Mouse (Mus musculus) left cerebral cortex, postnatal 4 days (tissue): Measurements from ENCODE around the gene Eri2. TPM values are rescaled to one million over a fixed set of nuclear protein-coding genes. Genes with fewer than 3 reads are reported as not detected.
A peak's percentile ranks its signal among the peaks of the same experiment; 100 is the strongest.

Source experiments
- DNase-seq: peaks from one replicate; pipeline ENCODE4 v3.0.0-alpha.2; 2022
- intact Hi-C: fragments of 180-260 bp; cut with DNase I; formaldehyde crosslinking; loops from one replicate; pipeline ENCODE4 v1.15.1; 2025
- total RNA-seq, 2 experiments: library from RNA; stranded (reverse); gene quantifications; 2 replicates each; pipeline ENCODE4 v1.2.3; 2021

Gene Eri2
- 10 to 100 TPM in 1 of 2 experiments, 1 to 10 TPM in 1; 9.2 to 10.2 TPM for total RNA-seq

GRCm38 (mm10) chr7:119793586-119794250 lies at the start of gene Eri2, which contains the start of gene Rexo5:
Gene Eri2 (minus strand): TSS chr7:119794058.
Gene Rexo5 (plus strand): TSS chr7:119794006.
- intact Hi-C loops, result no loop called here

GRCm38 (mm10) chr7:119841820-119842449 lies 48.1 kb upstream of the Eri2 start:
- intact Hi-C loops, result loop anchor here (10.0 kb wide), 3 partner anchors 263 to 483 kb away; partner anchors contain the start of genes Abca14, Abca15, Crym and Tmem159
- DNase-seq, result no peak

More at GRCm38 (mm10) chr7:119793586-119794250, at the start of gene Eri2, which contains the start of gene Rexo5:
- DNase-seq, result peak; percentile 90

GRCm38 (mm10) chr7:119835996-119836777 lies 42.3 kb upstream of the Eri2 start:
- intact Hi-C loops, result no loop called here
- DNase-seq, result no peak

GRCm38 (mm10) chr7:119835371-119835770 lies 41.5 kb upstream of the Eri2 start:
- intact Hi-C loops, result no loop called here
- DNase-seq, result no peak

- no peak for DNase-seq
- intact Hi-C loops, result no loop called here
These were observed 14.9 kb upstream of the Eri2 start for GRCm38 (mm10) chr7:119808723-119809122.

- no peak for DNase-seq
- intact Hi-C loops, result no loop called here
These were observed 13.5 kb upstream of the Eri2 start for GRCm38 (mm10) chr7:119807396-119807795.

GRCm38 (mm10) chr7:119800991-119801390 lies 7.1 kb upstream of the Eri2 start:
- intact Hi-C loops, result no loop called here
- DNase-seq, result no peak

GRCm38 (mm10) chr7:119800488-119800887 lies 6.6 kb upstream of the Eri2 start:
- intact Hi-C loops, result no loop called here

GRCm38 (mm10) chr7:119795311-119795710 lies 1.5 kb upstream of the Eri2 start:
- intact Hi-C loops, result no loop called here
- no peak for DNase-seq

More at GRCm38 (mm10) chr7:119800488-119800887, 6.6 kb upstream of the Eri2 start:
- no peak for DNase-seq

- intact Hi-C loops, result no loop called here
- DNase-seq, result no peak
These were observed 387 bp upstream of the Eri2 start for GRCm38 (mm10) chr7:119794251-119794638.

GRCm38 (mm10) chr7:119789024-119789423 lies 4.8 kb downstream of the Eri2 start:
- intact Hi-C loops, result no loop called here
- no peak for DNase-seq

GRCm38 (mm10) chr7:119784908-119785307 lies 8.9 kb downstream of the Eri2 start:
- intact Hi-C loops, result no loop called here
- no peak for DNase-seq

- DNase-seq, result no peak
- intact Hi-C loops, result no loop called here
These were observed 10.4 kb downstream of the Eri2 start for GRCm38 (mm10) chr7:119783453-119783852.

- DNase-seq, result no peak
- intact Hi-C loops, result no loop called here
These were observed 24.0 kb downstream of the Eri2 start for GRCm38 (mm10) chr7:119769895-119770294.

- intact Hi-C loops, result no loop called here
- DNase-seq, result no peak
These were observed 26.9 kb downstream of the Eri2 start for GRCm38 (mm10) chr7:119766996-119767395.

- intact Hi-C loops, result no loop called here
- no peak for DNase-seq
These were observed 29.5 kb downstream of the Eri2 start for GRCm38 (mm10) chr7:119764377-119764776.

- intact Hi-C loops, result no loop called here
These were observed 31.6 kb downstream of the Eri2 start for GRCm38 (mm10) chr7:119762166-119762697.

GRCm38 (mm10) chr7:119760527-119760951 lies 33.3 kb downstream of the Eri2 start, which contains the start of gene Acsm3:
Gene Acsm3 (plus strand): TSS chr7:119760923.
- no peak for DNase-seq
- intact Hi-C loops, result no loop called here

More at GRCm38 (mm10) chr7:119762166-119762697, 31.6 kb downstream of the Eri2 start:
- no peak for DNase-seq

- intact Hi-C loops, result no loop called here
- no peak for DNase-seq
These were observed 40.2 kb downstream of the Eri2 start for GRCm38 (mm10) chr7:119753696-119754095.

- intact Hi-C loops, result no loop called here
These were observed 43.9 kb downstream of the Eri2 start for GRCm38 (mm10) chr7:119749942-119750341.

GRCm38 (mm10) chr7:119748761-119749160 lies 45.1 kb downstream of the Eri2 start:
- intact Hi-C loops, result no loop called here
- DNase-seq, result no peak

More at GRCm38 (mm10) chr7:119749942-119750341, 43.9 kb downstream of the Eri2 start:
- no peak for DNase-seq
